Mouse (Mus musculus) forebrain, embryonic 16.5 days (tissue): ENCODE measurements around the gene Fam171a2. TPM values are rescaled to one million over a fixed set of nuclear protein-coding genes. Genes with fewer than 3 reads are reported as not detected.

Experiments
- ATAC-seq: fragments of 200-750 bp; cut with Nextera tagmentation; 2 replicates; pipeline ENCODE4 v1.8.0; 2017; ENCODE audit warnings: mild to moderate bottlenecking, moderate library complexity
- H3K27ac ChIP-seq: fragments of 300-500 bp; sonication (generic); 2 replicates; pipeline ENCODE4 v1.5.1; 2014; ENCODE audit warnings: low read length, control low read depth
- H3K27me3 ChIP-seq: fragments of 300-500 bp; sonication (generic); replicated peaks from 2 replicates; pipeline ENCODE4 v1.6.1; 2014; ENCODE audit warnings: low read length; ENCODE audit not compliant: control insufficient read depth, insufficient read depth
- H3K36me3 ChIP-seq: fragments of 300-500 bp; sonication (generic); 2 replicates; pipeline ENCODE4 v1.6.1; 2014; ENCODE audit not compliant: control insufficient read depth, insufficient read depth
- H3K4me1 ChIP-seq: fragments of 300-500 bp; sonication (generic); replicated peaks from 2 replicates; pipeline ENCODE4 v1.6.1; 2014; ENCODE audit warnings: low read length; ENCODE audit not compliant: control insufficient read depth, insufficient read depth
- H3K4me2 ChIP-seq: fragments of 300-500 bp; sonication (generic); 2 replicates; pipeline ENCODE4 v1.6.1; 2014; ENCODE audit warnings: mild to moderate bottlenecking, low read length, control low read depth
- H3K4me3 ChIP-seq: fragments of 300-500 bp; sonication (generic); replicated peaks from 2 replicates; pipeline ENCODE4 v1.5.1; 2014; ENCODE audit warnings: mild to moderate bottlenecking, low read length, control low read depth
- H3K9ac ChIP-seq: fragments of 300-500 bp; sonication (generic); replicated peaks from 2 replicates; pipeline ENCODE4 v1.6.1; 2014; ENCODE audit warnings: low read depth, low read length, control low read depth
- H3K9me3 ChIP-seq: fragments of 300-500 bp; sonication (generic); 2 replicates; pipeline ENCODE4 v1.6.1; 2016; ENCODE audit warnings: low read length; ENCODE audit not compliant: control insufficient read depth
- WGBS: fragments of 180-500 bp; shearing (Covaris S2); extraction: QIAGEN DNeasy Blood & Tissue Kit; methylation state at CpG from one replicate; pipeline ENCODE4 v1.1.7; 2014; 5-methylcytosine and 5-hydroxymethylcytosine counted together
- polyA plus RNA-seq: library from polyadenylated mRNA; unstranded; fragments of >200 nt; fragmentation: Nextera tagmentation; extraction: Ambion mirVana; gene quantifications from 2 replicates; pipeline ENCODE4 v1.2.1, GENCODE M21; 2015

Fam171a2 gene
- polyA plus RNA-seq, 1 experiment from 2014 or later, result 17.8 TPM

DNA sequence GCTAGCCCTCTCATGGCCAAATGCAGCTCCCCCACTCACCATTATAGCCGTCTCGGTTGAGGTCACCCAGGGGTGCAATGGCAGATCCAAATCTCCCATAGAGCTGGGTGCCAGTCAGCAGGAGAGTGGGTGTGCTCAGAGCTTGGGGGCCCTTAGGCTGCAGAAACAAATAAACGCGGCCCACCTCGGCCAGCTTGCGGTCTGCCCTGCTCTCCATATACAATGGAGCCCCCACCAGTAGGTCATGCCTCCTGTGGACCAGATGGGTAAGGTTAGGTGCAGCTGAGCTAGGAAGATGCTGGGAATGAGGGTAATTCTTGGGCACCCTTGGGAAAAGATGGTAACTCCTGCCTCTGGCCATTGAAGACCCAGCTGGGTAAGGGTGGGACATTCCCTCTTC lies 17.4 kb upstream of the Fam171a2 start:
- Histone ChIP-seq H3K9ac (no peak overlapping the region), H3K4me1 (peaks cover 14% of the 10 kb centered on the region)
- WGBS, result 92% methylated on average over 6 of the region's 6 CpGs

DNA sequence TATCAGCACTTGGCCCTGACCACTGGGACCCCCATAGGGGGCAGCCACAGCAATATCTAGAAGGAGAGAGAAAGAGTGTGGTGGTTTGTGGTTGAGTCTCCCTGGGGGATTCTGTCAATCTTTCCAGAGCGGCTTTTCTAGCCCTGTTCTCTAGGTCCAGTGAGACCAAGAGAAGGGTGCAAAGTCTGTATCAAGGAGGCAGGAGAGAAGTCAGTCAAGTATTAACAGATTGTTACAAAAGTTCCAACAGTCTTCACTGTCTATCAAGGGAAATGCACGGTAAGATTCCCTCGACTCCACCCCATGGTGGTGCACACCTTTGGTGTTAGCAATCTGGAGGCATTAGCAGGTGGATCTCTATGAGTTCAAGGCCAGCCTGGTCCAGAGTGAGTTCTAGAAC lies 14.3 kb upstream of the Fam171a2 start:
- no peak for ATAC-seq
- no peaks in the 10 kb centered on the region for H3K27me3 ChIP-seq
- peaks cover 8% of the 10 kb centered on the region for H3K4me1 ChIP-seq
- no peaks in the 10 kb centered on the region for H3K9me3 ChIP-seq
- no peak overlapping the region for H3K27ac ChIP-seq
- no peak overlapping the region for H3K4me2 ChIP-seq
- WGBS, result 84% methylated on average over 3 of the region's 3 CpGs
- no peak overlapping the region for H3K4me3 ChIP-seq
- H3K36me3 ChIP-seq, result no peaks in the 10 kb centered on the region
- no peak overlapping the region for H3K9ac ChIP-seq

More for the DNA sequence above, 17.4 kb upstream of the Fam171a2 start:
- H3K36me3 ChIP-seq, result no peaks in the 10 kb centered on the region
- H3K27me3 ChIP-seq, result no peaks in the 10 kb centered on the region
- no peak for ATAC-seq
- no peak overlapping the region for H3K27ac ChIP-seq
- H3K4me2 ChIP-seq, result no peak overlapping the region
- no peaks in the 10 kb centered on the region for H3K9me3 ChIP-seq
- H3K4me3 ChIP-seq, result no peak overlapping the region

DNA sequence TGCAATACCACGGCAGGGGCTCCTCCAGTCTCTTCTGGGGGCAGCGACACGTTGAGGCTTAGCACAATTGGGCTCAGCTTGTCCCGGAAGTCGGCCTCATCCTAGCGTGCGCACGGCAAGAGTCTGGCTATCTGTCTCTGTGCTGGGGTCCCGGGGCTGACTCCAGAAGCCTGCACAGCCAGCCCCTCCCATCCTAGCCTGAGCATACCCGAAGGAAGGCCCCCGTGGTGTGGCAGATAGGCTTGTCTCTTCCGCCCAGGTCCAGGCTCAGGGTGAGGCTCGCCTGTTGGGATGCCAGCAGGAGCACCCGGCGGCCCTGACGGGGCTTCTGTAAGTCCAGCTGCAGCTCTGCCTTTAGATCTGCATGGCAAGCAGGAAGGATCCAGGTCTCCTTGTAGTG lies 13.1 kb upstream of the Fam171a2 start:
- WGBS, result 64% methylated on average over 16 of the region's 16 CpGs
- no peak for ATAC-seq
- peaks cover 8% of the 10 kb centered on the region for H3K4me1 ChIP-seq

DNA sequence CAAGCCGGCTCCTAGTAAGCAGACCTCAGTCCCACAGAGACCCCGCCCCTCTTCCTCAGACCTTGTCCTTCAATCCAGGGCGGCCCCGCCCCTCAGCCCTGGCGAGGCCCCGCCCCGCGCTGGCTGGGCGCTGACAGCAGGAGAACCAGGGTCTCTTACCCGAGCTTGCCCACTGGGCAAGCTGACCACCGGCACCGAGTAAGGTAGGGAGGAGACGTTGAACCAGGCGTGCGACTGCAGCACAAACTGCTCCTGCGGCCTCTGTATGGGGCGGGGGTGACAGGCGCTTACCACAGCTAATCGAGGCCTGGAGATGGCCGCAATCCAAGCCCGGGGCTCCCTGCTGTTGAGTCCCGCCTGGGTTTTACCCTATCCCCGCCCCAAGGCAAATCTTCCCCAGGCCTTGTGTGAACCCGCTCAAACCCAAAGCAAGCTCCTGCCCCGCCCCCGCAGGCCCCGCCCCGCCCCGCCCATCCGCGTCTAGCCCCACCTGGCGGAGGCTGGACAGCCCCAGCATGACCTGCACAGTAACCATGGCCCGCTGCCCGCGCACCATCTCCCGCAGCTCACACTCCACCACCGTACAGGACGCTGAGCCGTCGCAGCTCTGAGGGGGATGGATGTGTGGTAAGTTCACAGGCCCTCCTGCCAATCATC lies 8.4 kb upstream of the Fam171a2 start:
- H3K27me3 ChIP-seq, result no peaks in the 10 kb centered on the region
- peak; percentile 89 for ATAC-seq
- H3K4me2 ChIP-seq, result peak overlapping the region; percentile 69
- no peaks in the 10 kb centered on the region for H3K9me3 ChIP-seq
- H3K4me3 ChIP-seq, result peak overlapping the region; percentile 50
- no peaks in the 10 kb centered on the region for H3K36me3 ChIP-seq
- peaks cover 12% of the 10 kb centered on the region for H3K4me1 ChIP-seq
- no peak overlapping the region for H3K27ac ChIP-seq
- 0% methylated on average over 36 of the region's 40 CpGs for WGBS
- peak overlapping the region; percentile 57 for H3K9ac ChIP-seq

More for the DNA sequence above, 13.1 kb upstream of the Fam171a2 start:
- H3K36me3 ChIP-seq, result no peaks in the 10 kb centered on the region
- no peak overlapping the region for H3K27ac ChIP-seq
- H3K9me3 ChIP-seq, result no peaks in the 10 kb centered on the region
- no peaks in the 10 kb centered on the region for H3K27me3 ChIP-seq
- H3K4me2 ChIP-seq, result no peak overlapping the region
- H3K4me3 ChIP-seq, result no peak overlapping the region
- no peak overlapping the region for H3K9ac ChIP-seq

DNA sequence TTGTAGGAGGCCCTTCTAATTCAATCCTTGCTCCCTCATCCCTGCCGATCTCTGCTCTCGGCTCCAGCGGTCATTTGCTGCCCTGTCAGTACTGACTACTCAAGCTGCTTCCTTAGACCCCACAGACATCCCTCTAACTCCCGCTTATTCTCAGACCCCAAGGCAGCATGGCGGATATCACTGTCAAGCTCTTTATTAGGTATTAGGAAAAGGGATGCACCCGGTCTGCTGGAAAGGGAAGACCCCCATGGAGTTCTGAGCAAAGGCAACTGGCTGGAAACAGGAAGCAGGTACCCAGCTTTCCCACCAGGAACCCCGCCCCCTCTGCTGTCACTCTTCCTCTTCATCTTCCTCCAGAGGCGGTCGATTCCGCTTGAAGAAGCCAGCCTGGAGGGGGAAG lies 5.6 kb upstream of the Fam171a2 start:
- no peak for ATAC-seq
- peaks cover 21% of the 10 kb centered on the region for H3K4me1 ChIP-seq
- H3K27me3 ChIP-seq, result no peaks in the 10 kb centered on the region
- H3K9ac ChIP-seq, result no peak overlapping the region
- 24% methylated on average over 10 of the region's 10 CpGs for WGBS
- no peaks in the 10 kb centered on the region for H3K36me3 ChIP-seq
- no peak overlapping the region for H3K4me3 ChIP-seq
- no peak overlapping the region for H3K4me2 ChIP-seq
- no peak overlapping the region for H3K27ac ChIP-seq
- no peaks in the 10 kb centered on the region for H3K9me3 ChIP-seq

DNA sequence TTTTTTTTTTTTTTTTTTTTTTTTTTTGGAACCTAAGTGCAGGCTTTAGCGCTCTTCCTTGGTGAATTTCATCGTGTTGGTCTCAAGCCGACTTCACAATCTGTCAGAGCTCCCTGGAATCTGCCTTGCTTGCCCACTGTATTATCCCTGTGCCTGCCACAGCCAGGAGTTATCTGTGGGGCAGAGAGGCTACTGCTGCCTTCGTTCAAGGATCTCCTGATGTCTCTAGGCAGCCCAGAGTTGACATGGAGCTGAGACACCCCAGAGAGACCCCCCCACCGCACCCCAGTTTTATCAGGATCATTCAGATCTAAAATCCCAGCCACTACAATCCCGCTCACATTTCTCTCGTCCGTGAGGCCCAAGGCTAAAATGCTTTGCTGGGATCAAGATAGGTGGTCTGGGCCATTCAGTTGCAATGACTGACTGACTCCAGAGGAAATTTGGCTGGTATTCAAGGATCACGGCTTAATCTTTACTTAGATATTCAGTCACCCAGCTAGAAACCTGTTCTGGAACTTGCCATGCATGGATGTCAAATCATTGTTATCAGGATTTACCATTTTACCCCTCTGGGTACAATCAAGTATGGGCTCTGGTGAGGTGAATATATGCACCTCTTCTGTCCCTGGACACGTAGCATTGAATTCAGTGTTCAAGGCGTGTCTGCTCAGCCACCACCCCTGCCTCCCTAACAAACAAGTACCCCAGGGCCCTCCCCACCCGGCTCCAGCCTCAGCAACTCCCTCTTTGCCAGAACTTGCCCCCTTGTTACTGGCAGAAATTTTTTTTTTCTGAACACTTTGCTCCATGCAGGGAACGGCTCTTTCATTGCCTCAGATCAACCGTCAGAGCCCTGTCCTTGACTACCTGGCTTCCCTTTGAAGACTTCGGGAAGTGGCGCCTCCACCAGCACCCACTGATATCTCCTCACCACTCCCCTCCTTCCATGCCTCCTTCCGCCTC lies 1.8 kb upstream of the Fam171a2 start:
- H3K9ac ChIP-seq, result no peak overlapping the region
- H3K4me3 ChIP-seq, result no peak overlapping the region
- ATAC-seq, result no peak
- H3K36me3 ChIP-seq, result no peaks in the 10 kb centered on the region
- no peaks in the 10 kb centered on the region for H3K27me3 ChIP-seq
- 41% methylated on average over 17 of the region's 17 CpGs for WGBS
- no peak overlapping the region for H3K27ac ChIP-seq
- no peaks in the 10 kb centered on the region for H3K9me3 ChIP-seq
- H3K4me2 ChIP-seq, result no peak overlapping the region
- H3K4me1 ChIP-seq, result peaks cover 36% of the 10 kb centered on the region

DNA sequence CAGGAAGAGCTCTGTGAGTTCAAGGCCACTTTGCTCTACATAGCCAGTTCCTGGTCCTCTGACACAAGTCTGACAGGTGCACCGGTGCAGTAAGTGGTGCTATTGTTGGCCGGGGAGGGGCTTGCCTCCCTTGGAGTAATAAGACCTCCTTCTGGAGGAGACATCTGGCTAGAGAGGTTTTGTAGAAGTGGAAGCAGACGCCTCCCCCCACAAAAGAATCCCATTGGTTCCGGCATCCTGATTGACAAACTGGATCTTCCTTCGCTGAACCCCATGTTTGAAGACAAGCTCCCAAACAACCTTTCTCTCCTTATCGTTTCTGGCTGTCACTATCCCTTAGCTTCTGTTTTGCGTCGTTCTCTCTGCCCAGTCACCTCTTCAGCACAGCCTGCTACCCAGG lies 845 bp upstream of the Fam171a2 start:
- no peak for ATAC-seq
- 0 out of 2 replicates have a peak overlapping the region, but pooled peaks have one; percentile 16 for H3K4me2 ChIP-seq
- H3K9ac ChIP-seq, result no peak overlapping the region
- WGBS, result 12% methylated on average over 8 of the region's 8 CpGs
- no peaks in the 10 kb centered on the region for H3K9me3 ChIP-seq
- no peaks in the 10 kb centered on the region for H3K27me3 ChIP-seq
- H3K36me3 ChIP-seq, result peaks cover 3% of the 10 kb centered on the region; the same call in 1 of the 2 replicates
- H3K4me3 ChIP-seq, result no peak overlapping the region
- H3K27ac ChIP-seq, result no peak overlapping the region
- peaks cover 41% of the 10 kb centered on the region for H3K4me1 ChIP-seq

DNA sequence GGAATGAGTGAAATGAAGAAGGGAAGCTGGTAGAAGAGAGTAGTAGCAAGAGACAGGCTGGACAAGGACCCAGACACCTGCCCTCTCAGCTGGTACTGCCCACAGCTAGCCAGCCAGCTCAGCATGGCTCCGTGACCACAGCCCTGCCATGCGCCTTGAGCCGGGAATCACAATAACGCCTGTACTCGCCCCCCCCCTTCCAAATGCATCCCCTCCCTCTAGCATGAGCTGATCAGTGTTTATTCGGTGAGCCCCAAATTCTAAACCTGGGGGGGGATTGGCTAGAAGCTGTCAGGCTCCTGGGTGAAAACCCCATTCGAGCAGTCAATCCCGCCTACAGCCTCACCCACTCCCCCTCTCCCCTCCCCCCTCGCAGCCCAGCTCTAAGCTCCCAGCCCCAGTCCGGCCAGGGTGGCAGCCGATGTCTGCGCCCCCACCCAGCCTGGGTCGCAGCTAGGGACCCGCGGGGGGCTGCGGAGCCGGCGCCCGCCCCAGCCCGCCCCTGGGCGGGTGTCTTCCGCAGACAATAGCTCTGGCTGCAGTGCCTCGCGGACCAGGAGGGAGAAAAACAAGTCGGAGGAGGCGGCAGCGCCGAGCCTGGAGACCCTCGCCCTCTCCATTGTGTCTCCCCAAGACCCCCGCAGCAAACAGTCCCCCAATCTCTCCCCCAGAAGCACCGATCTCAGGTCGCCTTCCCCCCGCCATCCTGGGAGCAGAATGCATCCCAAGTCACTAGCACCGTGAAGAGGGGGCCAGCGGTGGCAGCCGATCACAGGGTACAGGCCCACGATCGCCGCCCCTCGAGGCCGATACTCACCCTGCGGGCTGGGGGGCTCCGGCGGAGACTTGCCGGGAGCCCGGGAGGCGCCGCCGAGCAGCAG lies 661 bp downstream of the Fam171a2 start:
- peak overlapping the region; percentile 92 for H3K27ac ChIP-seq
- H3K4me2 ChIP-seq, result peak overlapping the region; percentile 91
- H3K36me3 ChIP-seq, result peaks cover 7% of the 10 kb centered on the region
- peak overlapping the region; percentile 58 for H3K4me3 ChIP-seq
- no peaks in the 10 kb centered on the region for H3K9me3 ChIP-seq
- peaks cover 41% of the 10 kb centered on the region for H3K4me1 ChIP-seq
- H3K27me3 ChIP-seq, result no peaks in the 10 kb centered on the region
- ATAC-seq, result peak; percentile 64
- peak overlapping the region; percentile 100 for H3K9ac ChIP-seq
- WGBS, result under 1% methylated on average over 46 of the region's 49 CpGs
